Mouse (Mus musculus) erythroblast, adult 5-6 weeks (primary cell): ENCODE data around the gene Defa25. TPM values are rescaled to one million over a fixed set of nuclear protein-coding genes. Genes with fewer than 3 reads are reported as not detected.
"Not testable (repeated sequence)": the region's sequence is repeated elsewhere in the genome, so short reads cannot be mapped to it uniquely, and the experiment has no call there.

ENCODE experiments used
- ATAC-seq: replicated peaks from 2 replicates; pipeline ENCODE4 v1.8.0; 2016; ENCODE audit warnings: moderate number of reproducible peaks, mild to moderate bottlenecking, moderate TSS enrichment, inconsistent platforms; ENCODE audit not compliant: poor library complexity, low FRiP score, severe bottlenecking
- total RNA-seq, 2 experiments: library from RNA; stranded (forward) in 1 of 2; stranded (reverse) in 1 of 2; fragments of 150-400 nt in 1 of 2; fragments of 200-764, 138-1000 nt in 1 of 2; gene quantifications; 2 replicates each; pipeline versions ENCODE4 v1.2.3 to v1.2.4; 2015 to 2017; ENCODE audit warnings: low replicate concordance in 2 of 2

Defa25 gene
- total RNA-seq (2015; ENCODE audit: low replicate concordance) (not detected in 2 replicates), total RNA-seq (2017; ENCODE audit: low replicate concordance) (not detected in 2 replicates)

DNA sequence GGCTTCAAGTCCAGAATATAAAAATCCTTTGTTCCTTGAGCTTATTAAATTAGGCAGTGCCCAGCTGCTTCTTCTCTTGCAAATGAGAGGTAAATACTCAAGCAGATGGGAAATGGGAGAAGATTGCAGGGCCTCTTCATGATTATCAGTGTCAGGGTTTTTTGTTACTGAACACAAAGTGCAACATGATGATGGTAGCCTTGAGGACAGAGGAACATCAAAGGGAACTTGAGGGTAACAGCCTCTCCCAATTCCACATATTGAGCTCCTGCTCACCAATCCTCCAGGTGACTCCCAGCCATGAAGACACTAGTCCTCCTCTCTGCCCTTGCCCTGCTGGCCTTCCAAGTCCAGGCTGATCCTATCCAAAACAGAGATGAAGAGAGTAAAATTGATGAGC is at the start of gene Defa25:
Defa25 (plus strand) TSS at position 301 of the 400 bp plus-strand sequence.
- ATAC-seq: not testable (repeated sequence)

DNA sequence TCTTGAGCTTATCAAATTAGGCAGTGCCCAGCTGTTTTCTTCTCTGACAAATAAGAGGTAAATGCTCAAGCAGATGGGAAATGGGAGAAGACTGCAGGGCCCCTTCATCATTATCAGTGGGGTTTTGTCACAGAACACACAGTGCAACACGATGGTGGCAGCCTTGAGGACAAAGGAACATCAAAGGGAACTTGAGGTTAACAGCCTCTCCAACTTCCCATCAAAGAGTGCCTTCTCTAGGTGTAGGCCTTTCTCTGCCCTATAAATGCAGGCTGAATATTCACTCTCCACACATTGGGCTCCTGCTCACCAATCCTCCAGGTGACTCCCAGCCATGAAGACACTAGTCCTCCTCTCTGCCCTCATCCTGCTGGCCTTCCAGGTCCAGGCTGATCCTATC is 29.5 kb upstream of the Defa25 start, which contains the start of gene Defa23:
Defa23 (plus strand) TSS at position 301 of the 400 bp plus-strand sequence.
- not testable (repeated sequence) for ATAC-seq

DNA sequence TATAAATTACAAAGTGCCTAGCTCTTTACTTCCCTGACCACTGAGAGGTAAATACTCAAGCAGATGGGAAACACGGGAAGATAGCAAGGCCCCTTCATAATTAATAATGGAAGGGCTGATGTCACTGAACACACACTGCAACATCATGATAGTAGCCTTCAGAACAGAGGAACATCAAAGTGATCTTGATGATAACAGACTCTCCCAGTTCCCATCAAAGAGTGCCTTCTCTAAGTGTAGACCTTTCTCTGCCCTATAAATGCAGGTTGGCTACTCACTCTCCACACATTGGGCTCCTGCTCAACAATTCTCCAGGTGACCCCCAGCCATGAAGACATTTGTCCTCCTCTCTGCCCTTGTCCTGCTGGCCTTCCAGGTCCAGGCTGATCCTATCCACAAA is 19.5 kb upstream of the Defa25 start, which contains the start of gene Defa35:
Defa35 (plus strand) TSS at position 301 of the 400 bp plus-strand sequence.
- not testable (repeated sequence) for ATAC-seq

DNA sequence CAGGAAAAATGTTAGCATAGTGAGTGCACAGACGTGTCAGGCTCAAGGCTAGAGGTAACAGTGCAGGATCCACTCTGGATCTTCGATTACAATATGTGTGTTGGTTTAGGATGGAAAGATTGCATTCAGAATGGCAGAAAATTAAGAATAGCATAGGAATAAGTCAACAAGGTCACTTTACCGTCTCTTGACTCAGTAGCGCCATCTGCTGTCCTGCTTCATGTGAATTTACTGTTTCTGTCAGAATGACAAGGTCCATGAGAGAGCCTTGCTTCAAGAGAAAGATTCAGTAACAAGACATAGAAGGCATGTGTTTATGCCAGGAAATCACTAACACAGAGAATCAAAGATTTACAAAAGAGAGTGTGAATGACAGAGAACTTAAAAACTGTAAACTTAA is 8.9 kb downstream of the Defa25 start:
- no peak for ATAC-seq

DNA sequence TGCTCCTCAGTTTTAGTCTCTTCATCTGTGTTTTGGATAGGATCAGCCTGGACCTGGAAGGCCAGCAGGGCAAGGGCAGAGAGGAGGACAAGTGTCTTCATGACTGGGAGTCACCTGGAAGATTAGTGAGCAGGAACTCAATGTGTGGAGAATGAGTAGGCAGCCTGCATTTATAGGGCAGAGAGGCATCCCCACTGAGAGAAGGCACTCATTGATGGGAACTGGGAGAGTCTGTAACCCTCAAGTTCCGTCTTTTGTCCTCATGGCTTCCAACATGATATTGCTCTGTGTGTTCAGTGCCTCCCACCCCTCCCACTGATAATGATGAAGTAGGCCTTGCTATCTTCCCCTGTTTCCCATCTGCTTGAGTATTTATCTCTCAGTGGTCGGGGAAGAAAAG is 11.7 kb downstream of the Defa25 start, which contains the start of gene Gm14851:
Gm14851 (minus strand) TSS at position 101 of the 400 bp plus-strand sequence.
- not testable (repeated sequence) for ATAC-seq

DNA sequence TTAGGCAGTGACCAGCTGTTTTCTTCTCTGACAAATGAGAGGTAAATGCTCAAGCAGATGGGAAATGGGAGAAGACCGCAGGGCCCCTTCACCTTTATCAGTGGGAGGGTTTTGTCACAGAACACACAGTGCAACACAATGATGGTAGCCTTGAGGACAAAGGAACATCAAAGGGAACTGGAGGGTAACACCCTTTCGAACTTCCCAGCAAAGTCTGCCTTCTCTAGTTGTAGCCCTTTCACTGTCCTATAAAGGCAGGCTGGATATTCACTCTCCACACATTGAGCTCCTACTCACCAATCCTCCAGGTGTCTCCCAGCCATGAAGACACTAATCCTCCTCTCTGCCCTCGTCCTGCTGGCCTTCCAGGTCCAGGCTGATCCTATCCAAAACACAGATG is 50.1 kb downstream of the Defa25 start, which contains the start of gene Defa30:
Defa30 (plus strand) TSS at position 301 of the 400 bp plus-strand sequence.
- ATAC-seq: not testable (repeated sequence)

Other genes starting within 250 kb of the Defa25 start
- gene Defb33, start 191.8 kb upstream of the Defa25 start, total RNA-seq (2015; ENCODE audit: low replicate concordance): not detected in 2 replicates
- not detected in 2 replicates for gene Defb33, start 191.8 kb upstream of the Defa25 start, total RNA-seq (2017; ENCODE audit: low replicate concordance)
- not detected in 2 replicates for gene Gm15056, start 181.8 kb upstream of the Defa25 start, total RNA-seq (2015; ENCODE audit: low replicate concordance)
- not detected in 2 replicates for gene Gm15056, start 181.8 kb upstream of the Defa25 start, total RNA-seq (2017; ENCODE audit: low replicate concordance)
- gene Gm6040, start 162.4 kb upstream of the Defa25 start, total RNA-seq (2015; ENCODE audit: low replicate concordance): not detected in 2 replicates
- not detected in 2 replicates for gene Gm6040, start 162.4 kb upstream of the Defa25 start, total RNA-seq (2017; ENCODE audit: low replicate concordance)
- gene AY761185, start 139.7 kb upstream of the Defa25 start, total RNA-seq (2015; ENCODE audit: low replicate concordance): not detected in 2 replicates
- gene AY761185, start 139.7 kb upstream of the Defa25 start, total RNA-seq (2017; ENCODE audit: low replicate concordance): not detected in 2 replicates
- gene Defa21, start 58.9 kb upstream of the Defa25 start, total RNA-seq (2015; ENCODE audit: low replicate concordance): not detected in 2 replicates
- gene Defa21, start 58.9 kb upstream of the Defa25 start, total RNA-seq (2017; ENCODE audit: low replicate concordance): not detected in 2 replicates
- not detected in 2 replicates for gene Defa23, start 29.4 kb upstream of the Defa25 start, total RNA-seq (2015; ENCODE audit: low replicate concordance)
- gene Defa23, start 29.4 kb upstream of the Defa25 start, total RNA-seq (2017; ENCODE audit: low replicate concordance): not detected in 2 replicates
- not detected in 2 replicates for gene Defa35, start 19.4 kb upstream of the Defa25 start, total RNA-seq (2015; ENCODE audit: low replicate concordance)
- gene Defa35, start 19.4 kb upstream of the Defa25 start, total RNA-seq (2017; ENCODE audit: low replicate concordance): not detected in 2 replicates
- gene Gm14851, start 11.6 kb downstream of the Defa25 start, total RNA-seq (2015; ENCODE audit: low replicate concordance): not detected in 2 replicates
- gene Gm14851, start 11.6 kb downstream of the Defa25 start, total RNA-seq (2017; ENCODE audit: low replicate concordance): not detected in 2 replicates
- gene Defa30, start 50.2 kb downstream of the Defa25 start, total RNA-seq (2015; ENCODE audit: low replicate concordance): not detected in 2 replicates
- gene Defa30, start 50.2 kb downstream of the Defa25 start, total RNA-seq (2017; ENCODE audit: low replicate concordance): not detected in 2 replicates
- not detected in 2 replicates for gene Defa22, start 77.8 kb downstream of the Defa25 start, total RNA-seq (2015; ENCODE audit: low replicate concordance)
- not detected in 2 replicates for gene Defa22, start 77.8 kb downstream of the Defa25 start, total RNA-seq (2017; ENCODE audit: low replicate concordance)
- gene Defa31, start 107.2 kb downstream of the Defa25 start, total RNA-seq (2015; ENCODE audit: low replicate concordance): not detected in 2 replicates
- not detected in 2 replicates for gene Defa31, start 107.2 kb downstream of the Defa25 start, total RNA-seq (2017; ENCODE audit: low replicate concordance)
- not detected in 2 replicates for gene Gm15293, start 117.1 kb downstream of the Defa25 start, total RNA-seq (2015; ENCODE audit: low replicate concordance)
- not detected in 2 replicates for gene Gm15293, start 117.1 kb downstream of the Defa25 start, total RNA-seq (2017; ENCODE audit: low replicate concordance)
- gene Gm15292, start 165.3 kb downstream of the Defa25 start, total RNA-seq (2015; ENCODE audit: low replicate concordance): not detected in 2 replicates
- not detected in 2 replicates for gene Gm15292, start 165.3 kb downstream of the Defa25 start, total RNA-seq (2017; ENCODE audit: low replicate concordance)
- not detected in 2 replicates for gene Defa27, start 231.1 kb downstream of the Defa25 start, total RNA-seq (2015; ENCODE audit: low replicate concordance)
- not detected in 2 replicates for gene Defa27, start 231.1 kb downstream of the Defa25 start, total RNA-seq (2017; ENCODE audit: low replicate concordance)
- not detected in 2 replicates for gene Defa29, start 242.6 kb downstream of the Defa25 start, total RNA-seq (2015; ENCODE audit: low replicate concordance)
- gene Defa29, start 242.6 kb downstream of the Defa25 start, total RNA-seq (2017; ENCODE audit: low replicate concordance): not detected in 2 replicates